Mouse (Mus musculus): ENCODE results near the gene BC048562.

- TF ChIP-seq POLR2A (IDR thresholded peaks at IDR 0.05; ENCODE audit: extremely low read depth, insufficient read depth, low read length) = no peak
- TF ChIP-seq CTCF (IDR thresholded peaks at IDR 0.05; ENCODE audit: extremely low read depth, insufficient read depth, low read length) = no peak
Observed at GRCm38 (mm10) chr9:108403081-108403480, 33.2 kb upstream of the BC048562 start.
